Mouse (Mus musculus): ENCODE measurements around the gene Ppcdc.

The Ppcdc gene

DNA sequence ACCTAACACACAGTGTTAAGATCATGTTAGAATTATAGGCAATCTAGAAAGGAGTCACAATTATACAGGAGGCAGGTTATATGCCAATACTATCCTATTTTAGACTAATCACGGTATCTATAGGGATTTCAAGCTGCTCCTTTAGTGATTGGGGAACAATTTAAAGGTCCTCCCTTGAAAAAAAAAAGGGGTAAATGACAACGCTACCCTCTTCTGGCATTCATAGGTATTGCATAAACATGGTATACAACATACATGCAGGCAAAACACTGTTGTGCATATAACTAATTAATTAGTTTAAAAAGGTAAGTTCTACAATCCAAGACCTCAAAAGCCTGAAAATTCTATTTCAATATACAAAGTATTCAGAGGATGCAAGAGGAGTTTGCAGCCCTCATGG is 88.6 kb downstream of the Ppcdc start:
- DNase-seq, result no peak

DNA sequence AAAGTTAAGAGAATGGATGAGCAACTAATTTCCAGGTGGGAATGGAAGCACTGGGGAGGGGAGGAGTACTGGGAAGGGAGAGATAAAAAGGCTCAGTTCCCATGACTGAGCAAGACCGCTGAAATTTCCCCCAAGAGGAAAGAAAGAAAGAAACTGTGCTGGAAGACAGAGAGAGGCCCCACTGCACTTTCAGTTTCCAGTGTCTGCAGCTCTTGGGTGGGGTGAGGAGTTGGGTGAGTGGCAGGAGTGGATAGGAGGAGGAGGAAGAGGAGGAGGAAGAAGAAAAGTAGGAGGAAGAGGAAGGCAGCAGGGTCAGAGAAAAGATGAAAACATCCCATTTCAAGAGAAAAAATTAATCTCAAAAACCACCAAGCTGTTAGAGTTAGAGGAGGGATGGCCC is 94.0 kb downstream of the Ppcdc start:
- DNase-seq, result no peak

DNA sequence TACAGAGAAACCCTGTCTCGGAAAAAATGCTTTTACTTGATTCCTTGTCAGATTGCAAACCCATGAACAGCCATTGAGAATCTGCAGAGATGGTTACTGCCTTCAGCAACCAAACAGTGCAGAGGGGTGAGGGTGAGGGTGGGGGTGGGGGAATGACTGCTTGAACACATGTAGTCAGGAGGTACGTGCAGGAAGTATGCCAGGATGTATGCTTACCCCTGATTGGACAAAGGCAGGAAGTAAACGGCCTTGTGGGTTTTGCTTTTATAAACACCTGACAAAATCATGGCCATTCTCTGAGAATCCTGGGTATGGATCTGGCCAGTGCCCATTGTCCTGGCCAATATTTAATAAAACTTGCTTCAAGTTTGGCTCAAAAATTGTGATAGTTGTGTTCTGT is 96.2 kb downstream of the Ppcdc start:
- DNase-seq, result no peak

DNA sequence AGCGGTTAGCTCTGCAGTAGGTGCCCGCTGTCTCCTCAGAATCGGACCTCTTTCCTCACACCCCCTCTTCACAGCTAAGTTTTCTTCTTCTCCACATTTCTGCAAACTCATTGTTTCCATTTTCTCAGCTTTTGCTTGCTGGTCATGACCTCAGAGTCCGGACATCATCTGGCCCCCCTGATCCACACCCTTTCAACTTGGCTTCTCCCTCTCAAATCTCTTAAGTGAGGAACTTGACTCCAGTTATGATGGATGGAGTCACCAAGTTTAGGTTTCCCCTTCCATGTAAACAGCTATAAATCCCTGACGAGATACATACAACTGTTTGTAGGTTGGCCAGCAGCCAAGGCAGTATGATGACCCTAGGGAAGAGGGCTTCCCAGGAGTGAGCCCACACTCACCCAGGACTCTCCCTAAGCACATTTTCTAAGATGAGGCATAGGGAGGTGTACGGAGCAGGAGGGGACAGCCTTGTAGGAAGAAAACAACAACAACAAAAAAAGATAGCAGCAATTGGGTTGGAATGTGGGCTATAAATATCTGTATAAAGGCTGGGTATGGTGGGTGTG is 96.9 kb downstream of the Ppcdc start:
- no peak for DNase-seq

DNA sequence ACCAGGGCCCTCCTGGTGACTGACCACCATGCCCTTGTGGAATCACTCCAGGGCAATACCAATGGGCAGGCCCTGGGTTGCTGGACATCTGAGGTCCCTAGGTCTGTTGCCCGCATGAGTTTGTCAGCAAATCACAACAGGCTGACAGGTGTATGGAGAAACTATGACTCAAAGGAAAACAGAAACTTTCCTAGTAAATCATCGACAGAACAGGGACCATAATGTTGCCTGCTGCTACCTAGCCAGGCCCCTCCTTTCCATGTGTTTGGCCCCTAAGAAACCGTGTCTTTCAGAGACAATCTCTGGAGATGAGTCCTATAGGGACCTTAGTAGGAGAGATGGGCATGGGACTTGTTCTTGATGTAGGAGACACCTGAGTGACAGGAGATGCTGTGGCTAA is 97.7 kb downstream of the Ppcdc start:
- DNase-seq, result no peak

DNA sequence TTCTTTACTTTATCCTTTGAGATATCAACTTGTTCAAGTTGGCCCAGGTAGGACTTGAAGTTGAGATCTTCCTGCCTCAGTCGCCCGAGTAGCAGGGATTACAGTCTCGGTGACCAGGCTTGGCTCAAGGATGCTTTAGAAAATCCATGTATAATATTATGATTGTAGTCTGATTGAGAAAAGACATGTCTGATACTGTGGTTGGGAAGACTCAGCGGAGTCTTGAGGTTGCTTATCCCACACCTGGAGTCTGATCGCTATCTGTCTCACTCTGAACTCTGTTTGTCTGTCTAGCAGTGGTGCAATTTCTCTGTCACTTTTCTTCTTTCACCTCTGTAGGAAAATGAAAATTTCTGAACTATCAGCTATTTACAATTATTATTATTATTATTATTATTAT is 99.6 kb downstream of the Ppcdc start:
- no peak for DNase-seq

DNA sequence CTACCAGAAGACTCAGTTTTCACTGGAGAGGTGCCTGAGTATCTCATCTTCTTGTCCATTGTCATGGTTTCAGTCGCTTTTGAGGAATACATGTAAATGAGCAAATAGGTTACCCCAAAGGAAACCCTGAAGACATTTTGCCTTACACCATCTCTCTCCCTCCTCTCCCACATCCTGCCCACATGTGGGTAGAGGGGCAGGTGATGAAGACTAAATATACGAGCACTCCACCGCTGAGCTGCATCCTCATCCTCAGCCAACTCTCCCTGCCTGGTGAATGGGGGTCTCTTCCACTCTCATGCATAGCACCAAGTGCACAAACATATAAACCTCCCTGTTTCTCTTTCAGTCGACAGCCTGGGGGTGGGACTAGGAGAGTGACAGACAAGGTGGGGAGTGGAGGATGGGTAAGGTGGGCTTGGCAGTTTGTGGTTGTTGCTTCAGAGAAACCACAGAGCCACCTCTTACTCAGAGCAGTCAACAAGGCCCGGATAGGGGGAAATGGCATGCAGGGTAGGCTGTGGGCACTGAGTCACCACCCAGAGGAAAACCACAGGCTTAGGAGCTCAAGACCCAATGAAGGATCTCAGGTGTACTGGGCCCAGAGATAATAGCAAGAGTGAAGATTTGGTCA is 100.2 kb downstream of the Ppcdc start:
- DNase-seq, result no peak

DNA sequence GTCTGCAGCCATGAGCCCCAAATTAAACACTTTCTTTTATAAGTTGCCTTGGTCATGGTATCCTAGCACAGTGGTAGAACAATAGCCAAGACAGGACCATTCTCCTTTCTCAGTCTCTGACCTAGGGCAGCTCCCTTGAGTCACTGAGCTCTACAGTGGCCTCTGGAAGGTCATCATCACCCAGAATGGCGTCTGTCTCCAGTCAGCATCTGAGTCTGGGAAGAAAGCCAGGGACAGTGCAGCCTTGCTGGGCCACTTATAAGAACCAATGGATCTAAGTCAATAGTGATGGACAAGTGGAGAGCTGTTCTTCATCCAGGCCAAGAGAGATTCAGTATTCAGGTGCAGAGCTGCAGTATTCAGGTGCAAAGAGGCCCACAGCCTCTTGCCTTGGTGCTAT is 101.2 kb downstream of the Ppcdc start:
- DNase-seq, result no peak

Measured in kidney, adult 18-20 months (tissue).